Mouse (Mus musculus): ENCODE results near the gene Tcl1b1. TPM values are rescaled to one million over a fixed set of nuclear protein-coding genes. Genes with fewer than 3 reads are reported as not detected.
"Not testable (repeated sequence)": the region's sequence is repeated elsewhere in the genome, so short reads cannot be mapped to it uniquely, and the experiment has no call there.

Tcl1b1 gene
- polyA plus RNA-seq, 1 experiment = not detected

DNA sequence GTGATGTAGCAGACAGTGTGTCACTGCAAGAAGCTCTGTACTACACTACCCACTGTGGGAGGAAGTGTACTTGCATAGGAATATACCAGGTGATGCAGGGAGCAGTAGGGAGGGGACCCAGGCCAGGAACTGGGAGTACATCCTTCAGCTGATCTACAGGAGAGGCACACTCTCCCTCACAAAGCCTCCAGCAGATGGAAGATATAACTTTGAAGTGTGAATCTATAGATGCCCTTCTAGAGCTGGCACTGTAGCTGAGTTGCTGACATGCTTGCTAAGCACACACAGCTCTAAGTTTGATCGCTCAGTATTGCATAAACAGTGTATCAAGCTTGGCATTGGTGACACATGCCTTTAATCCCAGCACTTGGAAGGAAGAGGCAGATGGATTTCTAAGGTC, 21.8 kb upstream of the Tcl1b1 start:
- H3K36me3 ChIP-seq (ENCODE audit: control insufficient read depth, insufficient read depth, low read length); H3K27me3 ChIP-seq (ENCODE audit: control insufficient read depth, insufficient read depth, low read length); H3K27ac ChIP-seq (ENCODE audit: insufficient read depth, low read depth, low read length); H3K4me3 ChIP-seq (ENCODE audit: low read depth, low read length); H3K4me1 ChIP-seq (ENCODE audit: control insufficient read depth, insufficient read depth, insufficient read length, low read length): not testable (repeated sequence)
- 76% methylated on average over 1 of the region's 1 CpGs for WGBS

DNA sequence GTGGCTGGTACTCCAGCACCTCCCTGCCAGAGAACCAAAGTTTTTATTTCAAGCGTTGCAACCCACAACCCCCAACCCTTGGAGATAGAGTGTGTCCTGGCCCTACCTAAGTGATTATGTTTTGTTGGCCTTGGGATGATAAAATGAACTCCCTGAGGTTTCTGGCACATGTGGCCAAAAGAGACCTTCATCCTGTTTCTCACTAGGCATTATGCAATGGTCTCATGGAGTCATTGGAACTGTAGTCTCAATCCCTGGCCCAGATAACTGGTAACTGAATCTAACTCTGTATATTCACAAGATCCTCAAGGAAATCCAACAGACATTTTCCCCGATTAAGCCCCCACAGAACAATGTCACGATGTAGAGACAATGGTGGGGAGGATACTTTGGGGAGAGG, 16.4 kb upstream of the Tcl1b1 start:
- H3K27ac ChIP-seq (ENCODE audit: insufficient read depth, low read depth, low read length) = no peak overlapping the region
- H3K27me3 ChIP-seq (ENCODE audit: control insufficient read depth, insufficient read depth, low read length) = no peaks in the 10 kb centered on the region
- H3K4me1 ChIP-seq (ENCODE audit: control insufficient read depth, insufficient read depth, insufficient read length, low read length) = no peaks in the 10 kb centered on the region
- TF ChIP-seq CTCF (IDR thresholded peaks at IDR 0.05; ENCODE audit: extremely low read depth, insufficient read length, insufficient replicate concordance, low read depth, low read length) (no peak), POLR2A (IDR thresholded peaks at IDR 0.05; ENCODE audit: low read depth, low read length) (no peak)
- H3K4me3 ChIP-seq (ENCODE audit: low read depth, low read length) = no peak overlapping the region
- no peaks in the 10 kb centered on the region for H3K36me3 ChIP-seq (ENCODE audit: control insufficient read depth, insufficient read depth, low read length)
- WGBS = 86% methylated on average over 3 of the region's 3 CpGs

DNA sequence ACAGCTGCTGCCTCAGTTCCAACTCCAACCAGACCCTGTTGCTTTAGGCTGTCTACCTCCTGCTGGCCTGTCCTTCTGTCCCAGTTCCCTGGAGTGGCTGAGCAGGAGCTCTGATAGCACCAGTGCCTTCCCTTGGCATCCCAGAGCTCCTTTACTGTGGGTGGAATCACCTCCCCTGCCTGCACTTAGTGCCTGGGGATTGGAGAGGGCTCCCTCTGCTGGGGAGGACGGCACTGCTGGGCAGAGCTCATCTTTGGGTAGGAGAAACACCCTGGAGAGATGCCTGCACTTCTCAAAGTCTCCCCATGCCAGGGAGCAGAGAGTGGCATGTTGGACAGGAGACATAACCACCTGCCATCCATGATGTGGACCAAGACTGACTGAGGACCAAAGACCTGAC, 14.6 kb upstream of the Tcl1b1 start:
- not testable (repeated sequence) for H3K36me3 ChIP-seq (ENCODE audit: control insufficient read depth, insufficient read depth, low read length); H3K27me3 ChIP-seq (ENCODE audit: control insufficient read depth, insufficient read depth, low read length); H3K27ac ChIP-seq (ENCODE audit: insufficient read depth, low read depth, low read length); H3K4me3 ChIP-seq (ENCODE audit: low read depth, low read length); H3K4me1 ChIP-seq (ENCODE audit: control insufficient read depth, insufficient read depth, insufficient read length, low read length)
- WGBS = 29% methylated on average over 1 of the region's 1 CpGs

DNA sequence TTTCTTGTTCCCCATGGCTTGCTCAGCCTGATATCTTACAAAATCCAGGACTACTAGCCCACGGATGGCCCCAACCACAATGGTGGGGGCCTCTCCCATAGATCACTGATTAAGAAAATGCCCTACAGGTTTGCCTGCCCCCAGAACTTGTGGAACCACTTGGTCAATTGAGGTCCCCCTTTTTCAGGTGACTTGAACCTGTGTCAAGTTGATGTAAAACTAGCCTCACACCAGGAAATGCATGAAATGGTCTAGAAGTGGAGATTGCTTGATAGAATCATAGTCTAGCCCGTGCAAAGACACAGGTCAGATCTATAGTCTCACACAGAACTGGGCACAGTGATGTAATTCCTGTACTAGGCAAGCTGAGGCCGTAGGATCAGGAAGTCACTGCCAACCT, 13.8 kb upstream of the Tcl1b1 start, which contains the start of gene Tcl1b2:
TSS of gene Tcl1b2 (plus strand) at position 301 of the 400 bp plus-strand sequence.
- H3K27ac ChIP-seq (ENCODE audit: insufficient read depth, low read depth, low read length) = no peak within 1 kb of the TSS
- no peaks in the 10 kb centered on the region for H3K36me3 ChIP-seq (ENCODE audit: control insufficient read depth, insufficient read depth, low read length)
- WGBS = 64% methylated on average over 3 of the region's 3 CpGs
- H3K4me1 ChIP-seq (ENCODE audit: control insufficient read depth, insufficient read depth, insufficient read length, low read length) = no peaks in the 10 kb centered on the region
- no peaks in the 10 kb centered on the region for H3K27me3 ChIP-seq (ENCODE audit: control insufficient read depth, insufficient read depth, low read length)
- TF ChIP-seq POLR2A (IDR thresholded peaks at IDR 0.05; ENCODE audit: low read depth, low read length) = no peak
- TF ChIP-seq CTCF (IDR thresholded peaks at IDR 0.05; ENCODE audit: extremely low read depth, insufficient read length, insufficient replicate concordance, low read depth, low read length) = no peak
- no peak within 1 kb of the TSS for H3K4me3 ChIP-seq (ENCODE audit: low read depth, low read length)

DNA sequence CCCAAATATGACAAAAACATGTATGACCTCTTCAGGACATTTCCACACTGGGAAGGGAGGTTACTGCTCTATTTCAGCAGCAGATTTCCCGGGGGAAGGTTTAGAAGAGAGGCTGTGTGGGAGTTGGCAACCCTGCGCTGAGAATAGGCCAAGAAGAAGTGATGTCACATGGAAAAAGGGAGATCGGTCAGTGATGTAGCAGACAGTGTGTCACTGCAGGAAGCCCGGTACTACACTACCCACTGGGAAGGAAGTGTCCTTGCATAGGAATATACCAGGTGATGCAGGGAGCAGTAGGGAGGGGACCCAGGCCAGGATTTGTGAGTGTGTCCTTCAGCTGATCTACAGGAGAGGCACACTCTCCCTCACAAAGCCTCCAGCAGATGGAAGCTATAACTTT, 4.2 kb upstream of the Tcl1b1 start:
- not testable (repeated sequence) for H3K27me3 ChIP-seq (ENCODE audit: control insufficient read depth, insufficient read depth, low read length); H3K27ac ChIP-seq (ENCODE audit: insufficient read depth, low read depth, low read length); H3K36me3 ChIP-seq (ENCODE audit: control insufficient read depth, insufficient read depth, low read length); H3K4me3 ChIP-seq (ENCODE audit: low read depth, low read length); H3K4me1 ChIP-seq (ENCODE audit: control insufficient read depth, insufficient read depth, insufficient read length, low read length)
- 61% methylated on average over 4 of the region's 4 CpGs for WGBS

DNA sequence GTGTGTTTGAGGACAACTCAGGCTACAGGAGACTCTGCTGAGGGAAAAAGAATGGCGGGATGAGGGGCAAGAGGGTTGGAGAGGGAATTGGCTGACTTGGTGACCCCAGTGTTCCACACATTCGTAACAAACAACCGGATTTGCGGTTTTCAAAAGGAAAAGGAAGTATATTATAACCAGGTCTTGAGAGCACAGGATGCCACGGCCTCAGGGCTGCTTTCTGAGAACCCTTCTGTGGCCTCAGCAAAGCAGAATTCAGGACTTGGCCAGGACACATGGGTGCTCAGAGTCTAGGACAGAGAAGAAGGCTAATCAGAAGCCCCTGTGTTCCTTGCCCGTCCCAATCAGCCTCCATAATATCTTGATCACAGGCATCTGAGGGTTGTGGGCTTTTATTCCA, 648 bp upstream of the Tcl1b1 start:
- H3K27ac ChIP-seq (ENCODE audit: insufficient read depth, low read depth, low read length) = no peak overlapping the region
- no peaks in the 10 kb centered on the region for H3K4me1 ChIP-seq (ENCODE audit: control insufficient read depth, insufficient read depth, insufficient read length, low read length)
- no peaks in the 10 kb centered on the region for H3K27me3 ChIP-seq (ENCODE audit: control insufficient read depth, insufficient read depth, low read length)
- 64% methylated on average over 6 of the region's 6 CpGs for WGBS
- no peak overlapping the region for H3K4me3 ChIP-seq (ENCODE audit: low read depth, low read length)
- TF ChIP-seq POLR2A (IDR thresholded peaks at IDR 0.05; ENCODE audit: low read depth, low read length) = no peak
- no peak for TF ChIP-seq CTCF (IDR thresholded peaks at IDR 0.05; ENCODE audit: extremely low read depth, insufficient read length, insufficient replicate concordance, low read depth, low read length)
- no peaks in the 10 kb centered on the region for H3K36me3 ChIP-seq (ENCODE audit: control insufficient read depth, insufficient read depth, low read length)

DNA sequence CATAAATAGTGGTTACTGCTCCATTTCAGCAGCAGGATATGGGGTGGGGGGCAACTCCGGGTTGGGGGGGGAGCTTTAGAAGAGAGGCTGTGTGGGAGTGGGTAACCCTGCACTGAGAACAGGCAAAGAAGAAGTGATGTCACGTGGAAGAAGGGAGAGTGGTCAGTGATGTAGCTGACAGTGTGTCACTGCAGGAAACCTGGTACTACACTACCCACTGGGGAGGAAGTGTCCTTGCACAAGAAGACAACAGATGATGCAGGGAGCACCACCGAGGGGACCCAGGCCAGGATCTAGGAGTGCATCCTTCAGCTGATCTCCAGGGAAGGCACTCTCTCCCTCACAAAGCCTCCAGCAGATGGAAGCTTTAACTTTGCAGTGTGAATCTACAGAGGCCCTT, 7.2 kb downstream of the Tcl1b1 start:
- Histone ChIP-seq H3K27ac (ENCODE audit: insufficient read depth, low read depth, low read length) (no peak overlapping the region), H3K4me1 (ENCODE audit: control insufficient read depth, insufficient read depth, insufficient read length, low read length) (no peaks in the 10 kb centered on the region), H3K27me3 (ENCODE audit: control insufficient read depth, insufficient read depth, low read length) (no peaks in the 10 kb centered on the region; the same call in 1 of the 2 replicates), H3K4me3 (ENCODE audit: low read depth, low read length) (no peak overlapping the region), H3K36me3 (ENCODE audit: control insufficient read depth, insufficient read depth, low read length) (no peaks in the 10 kb centered on the region)
- 62% methylated on average over 3 of the region's 3 CpGs for WGBS
- TF ChIP-seq POLR2A (IDR thresholded peaks at IDR 0.05; ENCODE audit: low read depth, low read length) = no peak
- TF ChIP-seq CTCF (IDR thresholded peaks at IDR 0.05; ENCODE audit: extremely low read depth, insufficient read length, insufficient replicate concordance, low read depth, low read length) = no peak

DNA sequence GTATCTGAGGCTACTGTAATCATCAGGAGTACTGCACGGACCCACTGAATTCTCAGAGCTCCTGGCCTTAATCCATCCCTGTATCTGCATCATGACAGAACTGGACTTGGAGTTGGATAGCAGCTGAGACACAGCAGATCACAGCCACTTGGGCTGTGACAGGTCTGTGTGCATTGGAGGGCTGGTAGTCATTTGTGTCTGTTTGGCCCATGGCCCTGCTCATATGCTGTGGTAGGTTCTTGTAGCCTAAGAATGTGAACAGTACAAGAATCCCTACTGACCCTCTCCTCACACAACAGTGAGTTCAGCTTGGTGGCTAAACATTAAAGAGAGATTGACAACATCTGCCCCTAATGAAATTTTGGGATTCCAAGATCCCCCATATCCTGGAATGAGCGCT, 13.9 kb downstream of the Tcl1b1 start:
- TF ChIP-seq POLR2A (IDR thresholded peaks at IDR 0.05; ENCODE audit: low read depth, low read length) = no peak
- H3K4me1 ChIP-seq (ENCODE audit: control insufficient read depth, insufficient read depth, insufficient read length, low read length) = no peaks in the 10 kb centered on the region
- no peak overlapping the region for H3K4me3 ChIP-seq (ENCODE audit: low read depth, low read length)
- H3K36me3 ChIP-seq (ENCODE audit: control insufficient read depth, insufficient read depth, low read length) = no peaks in the 10 kb centered on the region
- WGBS = 76% methylated on average over 2 of the region's 2 CpGs
- H3K27me3 ChIP-seq (ENCODE audit: control insufficient read depth, insufficient read depth, low read length) = no peaks in the 10 kb centered on the region; the same call in 1 of the 2 replicates
- H3K27ac ChIP-seq (ENCODE audit: insufficient read depth, low read depth, low read length) = no peak overlapping the region

Data from small intestine, adult 2 months (tissue).